Mouse (Mus musculus) limb, embryonic 13.5 days (tissue): ENCODE results near the gene Smarca4. TPM values are rescaled to one million over a fixed set of nuclear protein-coding genes. Genes with fewer than 3 reads are reported as not detected.
A peak's percentile ranks its signal among the peaks of the same experiment; 100 is the strongest.

Experiments used
- ATAC-seq: fragments of 200-750 bp; cut with Nextera tagmentation; 2 replicates; pipeline ENCODE4 v1.8.0; 2017; ENCODE audit warnings: low read depth, moderate number of reproducible peaks, moderate TSS enrichment; ENCODE audit not compliant: low FRiP score
- H3K27ac ChIP-seq: fragments of 300-500 bp; sonication (generic); 2 replicates; pipeline ENCODE4 v1.5.1; 2015; ENCODE audit warnings: inconsistent platforms, mild to moderate bottlenecking, moderate library complexity
- H3K27me3 ChIP-seq: fragments of 300-500 bp; sonication (generic); 2 replicates; pipeline ENCODE4 v1.6.1; 2015; ENCODE audit warnings: mild to moderate bottlenecking, inconsistent platforms
- H3K36me3 ChIP-seq: fragments of 300-500 bp; sonication (generic); 2 replicates; pipeline ENCODE4 v1.6.1; 2015; ENCODE audit warnings: inconsistent platforms, mild to moderate bottlenecking, moderate library complexity
- H3K4me1 ChIP-seq: fragments of 300-500 bp; sonication (generic); 2 replicates; pipeline ENCODE4 v1.6.1; 2015; ENCODE audit warnings: inconsistent platforms
- H3K4me2 ChIP-seq: fragments of 300-500 bp; sonication (generic); replicated peaks from 2 replicates; pipeline ENCODE4 v1.6.1; 2015; ENCODE audit warnings: inconsistent platforms, mild to moderate bottlenecking, moderate library complexity
- H3K4me3 ChIP-seq: fragments of 300-500 bp; sonication (generic); 2 replicates; pipeline ENCODE4 v1.5.1; 2015; ENCODE audit warnings: moderate library complexity, mild to moderate bottlenecking, inconsistent platforms
- H3K9ac ChIP-seq: fragments of 300-500 bp; sonication (generic); 2 replicates; pipeline ENCODE4 v1.6.1; 2015; ENCODE audit warnings: mild to moderate bottlenecking, inconsistent platforms
- H3K9me3 ChIP-seq: fragments of 300-500 bp; sonication (generic); 2 replicates; pipeline ENCODE4 v1.6.1; 2016; ENCODE audit warnings: inconsistent platforms
- WGBS: fragments of 180-500 bp; shearing (Covaris S2); methylation state at CpG from one replicate; pipeline ENCODE4 v1.1.7; 2015; 5-methylcytosine and 5-hydroxymethylcytosine counted together
- polyA plus RNA-seq: library from polyadenylated mRNA; unstranded; fragments of >200 nt; fragmentation: Nextera tagmentation; extraction: Ambion mirVana; gene quantifications from 2 replicates; pipeline ENCODE4 v1.2.1, GENCODE M21; 2015

The Smarca4 gene
- polyA plus RNA-seq, result 91.8 and 99.5 TPM in 2 replicates

- Histone ChIP-seq H3K27ac (peak within 1 kb of the TSS; percentile 97), H3K4me3 (peak within 1 kb of the TSS; percentile 71), H3K9ac (peak within 1 kb of the TSS; percentile 86), H3K36me3 (peaks cover 8% of the 10 kb centered on the region; the same call in 1 of the 2 replicates), H3K4me2 (peak within 1 kb of the TSS; percentile 80), H3K27me3 (no peaks in the 10 kb centered on the region), H3K9me3 (no peaks in the 10 kb centered on the region), H3K4me1 (peaks cover 24% of the 10 kb centered on the region)
- ATAC-seq, result peak; percentile 95
- WGBS, result under 1% methylated on average over 45 of the region's 45 CpGs
Observed at GRCm38 (mm10) chr9:21615617-21616231, at the start of gene Smarca4. Gene Smarca4 (plus strand): TSS chr9:21616169.

GRCm38 (mm10) chr9:21566538-21566937 is 49.4 kb upstream of the Smarca4 start:
- no peak overlapping the region for H3K4me2 ChIP-seq
- H3K27ac ChIP-seq, result no peak overlapping the region
- WGBS, result 76% methylated on average over 1 of the region's 1 CpGs
- no peak overlapping the region for H3K4me3 ChIP-seq
- no peaks in the 10 kb centered on the region for H3K9me3 ChIP-seq
- no peak overlapping the region for H3K9ac ChIP-seq
- no peaks in the 10 kb centered on the region for H3K4me1 ChIP-seq
- ATAC-seq, result no peak
- H3K27me3 ChIP-seq, result no peaks in the 10 kb centered on the region
- H3K36me3 ChIP-seq, result peaks cover 46% of the 10 kb centered on the region

GRCm38 (mm10) chr9:21567051-21567450 is 48.9 kb upstream of the Smarca4 start:
- H3K9ac ChIP-seq, result no peak overlapping the region
- H3K4me2 ChIP-seq, result no peak overlapping the region
- ATAC-seq, result no peak
- no peaks in the 10 kb centered on the region for H3K4me1 ChIP-seq
- H3K27ac ChIP-seq, result no peak overlapping the region
- no peaks in the 10 kb centered on the region for H3K27me3 ChIP-seq
- H3K36me3 ChIP-seq, result peaks cover 47% of the 10 kb centered on the region
- WGBS, result 85% methylated on average over 2 of the region's 2 CpGs
- H3K4me3 ChIP-seq, result no peak overlapping the region
- H3K9me3 ChIP-seq, result no peaks in the 10 kb centered on the region

GRCm38 (mm10) chr9:21568657-21569255 is 47.2 kb upstream of the Smarca4 start:
- peaks cover 55% of the 10 kb centered on the region for H3K36me3 ChIP-seq
- WGBS, result 84% methylated on average over 8 of the region's 8 CpGs
- H3K4me2 ChIP-seq, result no peak overlapping the region
- H3K9me3 ChIP-seq, result no peaks in the 10 kb centered on the region
- H3K9ac ChIP-seq, result no peak overlapping the region
- no peak overlapping the region for H3K4me3 ChIP-seq
- H3K4me1 ChIP-seq, result no peaks in the 10 kb centered on the region
- ATAC-seq, result no peak
- H3K27me3 ChIP-seq, result no peaks in the 10 kb centered on the region
- H3K27ac ChIP-seq, result no peak overlapping the region

- Histone ChIP-seq H3K4me3 (no peak overlapping the region), H3K9ac (no peak overlapping the region), H3K9me3 (no peaks in the 10 kb centered on the region), H3K36me3 (peaks cover 95% of the 10 kb centered on the region), H3K4me1 (no peaks in the 10 kb centered on the region), H3K27me3 (no peaks in the 10 kb centered on the region), H3K4me2 (no peak overlapping the region), H3K27ac (no peak overlapping the region)
- ATAC-seq, result no peak
- WGBS, result 95% methylated on average over 8 of the region's 8 CpGs
Observed at GRCm38 (mm10) chr9:21574012-21574801, 41.8 kb upstream of the Smarca4 start.

GRCm38 (mm10) chr9:21575253-21575652 is 40.7 kb upstream of the Smarca4 start:
- H3K4me2 ChIP-seq, result no peak overlapping the region
- peaks cover 96% of the 10 kb centered on the region for H3K36me3 ChIP-seq
- H3K4me3 ChIP-seq, result no peak overlapping the region
- 0 out of 2 replicates have a peak, but pooled peaks have one; percentile 22 for ATAC-seq
- no peaks in the 10 kb centered on the region for H3K27me3 ChIP-seq
- no peak overlapping the region for H3K9ac ChIP-seq
- no peaks in the 10 kb centered on the region for H3K9me3 ChIP-seq
- no peak overlapping the region for H3K27ac ChIP-seq
- no peaks in the 10 kb centered on the region for H3K4me1 ChIP-seq
- 90% methylated on average over 10 of the region's 10 CpGs for WGBS

- H3K36me3 ChIP-seq, result peaks cover 96% of the 10 kb centered on the region
Observed at GRCm38 (mm10) chr9:21576286-21576685, 39.7 kb upstream of the Smarca4 start.

GRCm38 (mm10) chr9:21578226-21578625 is 37.7 kb upstream of the Smarca4 start:
- WGBS, result 81% methylated on average over 3 of the region's 3 CpGs
- H3K27ac ChIP-seq, result no peak overlapping the region
- H3K4me2 ChIP-seq, result no peak overlapping the region
- H3K9ac ChIP-seq, result no peak overlapping the region
- no peaks in the 10 kb centered on the region for H3K27me3 ChIP-seq
- H3K4me1 ChIP-seq, result no peaks in the 10 kb centered on the region
- peaks cover 96% of the 10 kb centered on the region for H3K36me3 ChIP-seq
- no peaks in the 10 kb centered on the region for H3K9me3 ChIP-seq
- no peak for ATAC-seq
- H3K4me3 ChIP-seq, result no peak overlapping the region

More at GRCm38 (mm10) chr9:21576286-21576685, 39.7 kb upstream of the Smarca4 start:
- no peak overlapping the region for H3K9ac ChIP-seq
- ATAC-seq, result no peak; the same call in 1 of the 2 replicates
- 92% methylated on average over 1 of the region's 1 CpGs for WGBS
- H3K27ac ChIP-seq, result no peak overlapping the region
- H3K4me3 ChIP-seq, result no peak overlapping the region
- H3K4me1 ChIP-seq, result no peaks in the 10 kb centered on the region
- no peak overlapping the region for H3K4me2 ChIP-seq
- H3K9me3 ChIP-seq, result no peaks in the 10 kb centered on the region
- no peaks in the 10 kb centered on the region for H3K27me3 ChIP-seq

GRCm38 (mm10) chr9:21585401-21585800 is 30.6 kb upstream of the Smarca4 start:
- Histone ChIP-seq H3K4me1 (no peaks in the 10 kb centered on the region), H3K4me2 (no peak overlapping the region), H3K9ac (no peak overlapping the region), H3K9me3 (no peaks in the 10 kb centered on the region), H3K27ac (no peak overlapping the region), H3K4me3 (no peak overlapping the region), H3K36me3 (peaks cover 99% of the 10 kb centered on the region), H3K27me3 (no peaks in the 10 kb centered on the region)
- 89% methylated on average over 1 of the region's 1 CpGs for WGBS
- no peak for ATAC-seq

GRCm38 (mm10) chr9:21587678-21588349 is 28.2 kb upstream of the Smarca4 start:
- peaks cover 7% of the 10 kb centered on the region for H3K4me1 ChIP-seq
- no peaks in the 10 kb centered on the region for H3K9me3 ChIP-seq
- ATAC-seq, result no peak
- 88% methylated on average over 23 of the region's 23 CpGs for WGBS
- no peak overlapping the region for H3K4me2 ChIP-seq
- peaks cover 78% of the 10 kb centered on the region for H3K36me3 ChIP-seq
- no peaks in the 10 kb centered on the region for H3K27me3 ChIP-seq
- H3K9ac ChIP-seq, result no peak overlapping the region
- no peak overlapping the region for H3K4me3 ChIP-seq
- H3K27ac ChIP-seq, result no peak overlapping the region

- Histone ChIP-seq H3K4me2 (no peak overlapping the region), H3K27me3 (no peaks in the 10 kb centered on the region), H3K36me3 (peaks cover 72% of the 10 kb centered on the region), H3K9ac (no peak overlapping the region), H3K4me1 (peaks cover 9% of the 10 kb centered on the region), H3K4me3 (no peak overlapping the region), H3K27ac (no peak overlapping the region), H3K9me3 (no peaks in the 10 kb centered on the region)
- WGBS, result 90% methylated on average over 8 of the region's 8 CpGs
- no peak for ATAC-seq
Observed at GRCm38 (mm10) chr9:21588350-21588749, 27.6 kb upstream of the Smarca4 start.

- no peak overlapping the region for H3K4me3 ChIP-seq
- no peak overlapping the region for H3K27ac ChIP-seq
- no peak overlapping the region for H3K9ac ChIP-seq
- H3K9me3 ChIP-seq, result no peaks in the 10 kb centered on the region
- no peak for ATAC-seq
- no peak overlapping the region for H3K4me2 ChIP-seq
- peaks cover 66% of the 10 kb centered on the region for H3K36me3 ChIP-seq
- H3K27me3 ChIP-seq, result no peaks in the 10 kb centered on the region
- peaks cover 21% of the 10 kb centered on the region for H3K4me1 ChIP-seq
- 94% methylated on average over 5 of the region's 5 CpGs for WGBS
Observed at GRCm38 (mm10) chr9:21589538-21589937, 26.4 kb upstream of the Smarca4 start.
